ENCODE assay signal across 17 mouse cellular contexts in genomic region chr11:4289280-4289679, GRCm38 (mm10). TPM values are rescaled to one million over a fixed set of nuclear protein-coding genes. Genes with fewer than 3 reads are reported as not detected.
A peak's percentile ranks its signal among the peaks of the same experiment; 100 is the strongest.
DNase-seq lines count a peak whose midpoint lies in the region; ATAC-seq lines count a peak whose summit lies in the region.
"Had no signal": no experiment of that assay in that cellular context is flagged by ENCODE, and none has a peak within 500 bp of the region (broad histone marks: within the 10 kb centered on the region; RNA-seq: fewer than 3 reads in every experiment).

No protein-coding gene starts in this region.

- DNase-seq in spleen, postnatal 36 days (ENCODE audit: low spot score in 2 of 2) = peak; percentile 58
- no peak for DNase-seq in spleen, postnatal 10 days (ENCODE audit: low spot score in 2 of 2)
- DNase-seq in adrenal gland, postnatal 25 days = no peak
- no peak for DNase-seq in embryo, embryonic 9.5 days (ENCODE audit: extremely low spot score)
- DNase-seq in gastrocnemius, adult 8-10 months (ENCODE audit: low spot score in 2 of 2) = no peak
- no peak for DNase-seq in layer of hippocampus, postnatal 36 days
- DNase-seq: cerebellum, adult 11 months; cerebellum, postnatal 36 days; gastrocnemius, postnatal 25 days; kidney, adult 9 months; liver, postnatal 0 days; lung, postnatal 36 days; midbrain, embryonic 14.5 days; right cerebral cortex, postnatal 14 days had no signal

- peak; percentile 65 for ATAC-seq in granulocyte monocyte progenitor cell, adult 5-6 weeks (replicated peaks; ENCODE audit: poor library complexity, severe bottlenecking)
- peak; percentile 42 for ATAC-seq in neutrophil, adult 5-6 weeks (ENCODE audit: extremely low read depth, insufficient number of reproducible peaks, low FRiP score, poor library complexity, severe bottlenecking)
- ATAC-seq: liver, postnatal 0 days; Patski had no signal

RNA-seq across cellular contexts. Expression of gene Lif, which starts 31.9 kb away (rescaled TPM):
- total RNA-seq in granulocyte monocyte progenitor cell, adult 5-6 weeks (2014; fragmentation: Nextera tagmentation) = 0.38 and 0.56 TPM in 2 replicates
- total RNA-seq in granulocyte monocyte progenitor cell, adult 5-6 weeks (2017) = 0.86 and 1.2 TPM in 2 replicates
- total RNA-seq in neutrophil, adult 5-6 weeks (2017) = 0.12 TPM in 1 of 2 replicates, not detected in the other
- 0.09 TPM in 1 of 2 replicates, not detected in the other for total RNA-seq in adrenal gland, postnatal 25 days (2021)
- under 1 TPM in 2 of 4 experiments, not detected in 2; 0.19 to 0.22 TPM for total RNA-seq in gastrocnemius, adult 8-10 months (2022)
- total RNA-seq in layer of hippocampus, postnatal 36 days (2021) = 1 to 10 TPM; 1.4 to 1.7 TPM

RNA-seq across cellular contexts. Expression of gene Osm, which starts 53.1 kb away (rescaled TPM):
- total RNA-seq in granulocyte monocyte progenitor cell, adult 5-6 weeks (2014; fragmentation: Nextera tagmentation) = 6.4 and 10.8 TPM in 2 replicates
- 16.6 and 18.9 TPM in 2 replicates for total RNA-seq in granulocyte monocyte progenitor cell, adult 5-6 weeks (2017)
- total RNA-seq in neutrophil, adult 5-6 weeks (2017) = 95.2 and 98.0 TPM in 2 replicates
- not detected in 2 replicates for total RNA-seq in adrenal gland, postnatal 25 days (2021)
- total RNA-seq in gastrocnemius, adult 8-10 months (2022) = not detected
- not detected for total RNA-seq in layer of hippocampus, postnatal 36 days (2021)
- total RNA-seq: gastrocnemius, postnatal 25 days had no signal

Comparison
In these comparisons a context has a peak if more than half of its experiments do, and no peak if none do; other contexts are left out.
1. DNase-seq: peak in spleen, postnatal 36 days (2 of 2); none in spleen, postnatal 10 days (0 of 2), adrenal gland, postnatal 25 days (single experiment), embryo, embryonic 9.5 days (single experiment), gastrocnemius, adult 8-10 months (0 of 2) and layer of hippocampus, postnatal 36 days (0 of 2).